Mouse (Mus musculus): Measurements from ENCODE around the gene Cc2d2b. TPM values are rescaled to one million over a fixed set of nuclear protein-coding genes. Genes with fewer than 3 reads are reported as not detected.

The Cc2d2b gene
- polyA plus RNA-seq, 1 experiment from 2014 or later, result 0.14 TPM

- H3K4me2 ChIP-seq (replicated peaks; ENCODE audit: low read depth), result no peak overlapping the region
- no peak overlapping the region for H3K27ac ChIP-seq (ENCODE audit: low read depth, low read length)
- H3K4me3 ChIP-seq (ENCODE audit: low read depth, low read length), result no peak overlapping the region
- H3K4me1 ChIP-seq (replicated peaks; ENCODE audit: control insufficient read depth, insufficient read depth, low read length), result no peaks in the 10 kb centered on the region
- H3K36me3 ChIP-seq (ENCODE audit: control insufficient read depth, insufficient read depth), result no peaks in the 10 kb centered on the region
- ATAC-seq, result no peak
- WGBS, result 63% methylated on average over 4 of the region's 4 CpGs
- H3K9me3 ChIP-seq (ENCODE audit: control insufficient read depth), result no peaks in the 10 kb centered on the region
- H3K9ac ChIP-seq (ENCODE audit: low read depth, low read length), result no peak overlapping the region
- no peak for TF ChIP-seq CTCF (IDR thresholded peaks at IDR 0.05; ENCODE audit: low read depth)
- no peaks in the 10 kb centered on the region for H3K27me3 ChIP-seq (replicated peaks; ENCODE audit: control insufficient read depth, insufficient read depth, low read length)
These were observed 20.3 kb upstream of the Cc2d2b start for GRCm38 (mm10) chr19:40728213-40728612.

DNA sequence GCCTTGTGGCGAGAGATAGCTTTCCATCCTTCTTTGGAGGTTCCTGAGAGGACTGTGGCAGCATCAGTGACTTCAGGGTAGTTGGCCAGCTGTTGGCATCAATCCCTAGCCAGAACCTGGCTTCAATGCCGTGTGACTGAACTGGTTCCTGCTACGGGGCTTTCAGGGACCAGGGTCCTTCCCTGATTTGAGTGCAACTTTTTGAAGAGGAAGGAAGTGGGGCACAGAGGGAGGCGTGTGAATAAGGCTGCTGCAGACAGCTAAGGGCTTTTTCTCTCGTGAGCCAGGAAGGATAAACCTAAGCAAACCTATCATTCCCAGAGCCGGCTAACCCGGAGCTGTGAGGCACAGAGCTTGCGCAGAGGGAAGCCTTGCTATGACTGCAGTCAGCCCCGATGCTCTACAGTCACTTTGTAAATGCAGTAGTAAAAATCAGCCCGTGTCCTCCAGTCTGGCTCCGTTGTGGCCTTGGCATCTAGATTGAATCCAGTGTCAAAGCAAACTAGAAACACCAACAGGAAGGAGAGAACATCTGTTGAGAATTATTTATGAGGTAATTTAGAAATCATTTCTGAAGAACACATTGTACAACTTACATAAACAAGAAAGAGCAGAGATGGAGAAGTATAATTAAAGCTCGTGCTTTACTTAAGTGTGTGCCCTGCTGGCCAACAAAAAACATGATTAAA is 19.7 kb upstream of the Cc2d2b start:
- Histone ChIP-seq H3K4me2 (replicated peaks; ENCODE audit: low read depth) (no peak overlapping the region), H3K27me3 (replicated peaks; ENCODE audit: control insufficient read depth, insufficient read depth, low read length) (no peaks in the 10 kb centered on the region), H3K36me3 (ENCODE audit: control insufficient read depth, insufficient read depth) (no peaks in the 10 kb centered on the region), H3K4me1 (replicated peaks; ENCODE audit: control insufficient read depth, insufficient read depth, low read length) (no peaks in the 10 kb centered on the region), H3K27ac (ENCODE audit: low read depth, low read length) (no peak overlapping the region), H3K4me3 (ENCODE audit: low read depth, low read length) (no peak overlapping the region), H3K9me3 (ENCODE audit: control insufficient read depth) (no peaks in the 10 kb centered on the region), H3K9ac (ENCODE audit: low read depth, low read length) (no peak overlapping the region)
- WGBS, result 56% methylated on average over 12 of the region's 12 CpGs
- TF ChIP-seq CTCF (IDR thresholded peaks at IDR 0.05; ENCODE audit: low read depth), result no peak
- ATAC-seq, result no peak

GRCm38 (mm10) chr19:40733409-40733808 is 15.1 kb upstream of the Cc2d2b start:
- 67% methylated on average over 10 of the region's 10 CpGs for WGBS
- H3K36me3 ChIP-seq (ENCODE audit: control insufficient read depth, insufficient read depth), result no peaks in the 10 kb centered on the region
- no peak for TF ChIP-seq CTCF (IDR thresholded peaks at IDR 0.05; ENCODE audit: low read depth)
- H3K4me3 ChIP-seq (ENCODE audit: low read depth, low read length), result no peak overlapping the region
- ATAC-seq, result no peak
- H3K9me3 ChIP-seq (ENCODE audit: control insufficient read depth), result no peaks in the 10 kb centered on the region
- no peaks in the 10 kb centered on the region for H3K4me1 ChIP-seq (replicated peaks; ENCODE audit: control insufficient read depth, insufficient read depth, low read length)
- no peak overlapping the region for H3K27ac ChIP-seq (ENCODE audit: low read depth, low read length)
- no peak overlapping the region for H3K9ac ChIP-seq (ENCODE audit: low read depth, low read length)
- H3K4me2 ChIP-seq (replicated peaks; ENCODE audit: low read depth), result no peak overlapping the region
- no peaks in the 10 kb centered on the region for H3K27me3 ChIP-seq (replicated peaks; ENCODE audit: control insufficient read depth, insufficient read depth, low read length)

- no peak overlapping the region for H3K27ac ChIP-seq (ENCODE audit: low read depth, low read length)
- H3K4me3 ChIP-seq (ENCODE audit: low read depth, low read length), result no peak overlapping the region
- H3K36me3 ChIP-seq (ENCODE audit: control insufficient read depth, insufficient read depth), result no peaks in the 10 kb centered on the region
- WGBS, result 73% methylated on average over 4 of the region's 4 CpGs
- H3K9ac ChIP-seq (ENCODE audit: low read depth, low read length), result no peak overlapping the region
- no peaks in the 10 kb centered on the region for H3K27me3 ChIP-seq (replicated peaks; ENCODE audit: control insufficient read depth, insufficient read depth, low read length)
- TF ChIP-seq CTCF (IDR thresholded peaks at IDR 0.05; ENCODE audit: low read depth), result no peak
- no peaks in the 10 kb centered on the region for H3K9me3 ChIP-seq (ENCODE audit: control insufficient read depth)
- no peak overlapping the region for H3K4me2 ChIP-seq (replicated peaks; ENCODE audit: low read depth)
- no peak for ATAC-seq
- no peaks in the 10 kb centered on the region for H3K4me1 ChIP-seq (replicated peaks; ENCODE audit: control insufficient read depth, insufficient read depth, low read length)
These were observed 14.7 kb upstream of the Cc2d2b start for GRCm38 (mm10) chr19:40733849-40734248.

DNA sequence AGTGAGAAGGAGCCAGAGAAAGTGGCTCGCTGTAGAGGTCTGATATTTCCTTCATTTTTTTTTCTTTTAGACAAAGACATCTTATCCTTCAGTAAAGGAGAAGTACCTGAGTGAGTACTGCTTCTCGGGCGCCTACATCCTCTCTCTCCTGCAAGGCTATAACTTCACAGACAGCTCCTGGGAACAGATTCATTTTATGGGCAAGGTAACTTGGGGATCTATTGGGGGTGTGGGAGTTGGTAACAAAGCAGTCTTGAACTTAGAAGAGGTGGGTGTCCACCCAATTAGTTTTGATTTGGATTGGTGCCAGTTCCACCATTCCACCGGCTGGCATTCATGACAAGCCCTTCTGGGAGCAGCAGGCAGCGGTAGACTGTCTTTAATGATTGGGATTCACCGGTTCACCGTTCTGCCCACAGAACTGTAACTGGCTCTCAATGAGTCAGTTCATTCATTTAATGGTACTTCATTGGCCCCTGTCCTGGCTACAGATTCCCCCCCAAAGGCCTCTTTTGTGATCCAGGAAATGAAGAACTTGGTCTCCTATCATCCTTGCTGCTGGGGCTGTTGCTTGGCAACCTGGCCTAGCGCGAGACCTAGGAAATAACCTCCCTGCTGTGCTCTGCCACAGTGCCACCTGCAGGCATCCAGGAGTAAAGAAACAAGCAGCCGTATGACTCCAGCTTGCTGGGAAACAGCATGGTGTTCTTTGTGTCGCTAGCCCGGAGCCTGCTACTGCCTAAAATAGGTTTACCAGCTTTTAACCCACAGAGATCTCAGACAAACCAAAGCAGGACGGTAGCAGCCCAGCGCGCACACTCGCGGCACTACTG is 11.7 kb upstream of the Cc2d2b start:
- Histone ChIP-seq H3K9ac (ENCODE audit: low read depth, low read length) (no peak overlapping the region), H3K4me2 (replicated peaks; ENCODE audit: low read depth) (peak overlapping the region; percentile 55; the same call in 1 of the 2 replicates), H3K9me3 (ENCODE audit: control insufficient read depth) (no peaks in the 10 kb centered on the region), H3K27me3 (replicated peaks; ENCODE audit: control insufficient read depth, insufficient read depth, low read length) (no peaks in the 10 kb centered on the region), H3K4me1 (replicated peaks; ENCODE audit: control insufficient read depth, insufficient read depth, low read length) (no peaks in the 10 kb centered on the region), H3K27ac (ENCODE audit: low read depth, low read length) (no peak overlapping the region), H3K4me3 (ENCODE audit: low read depth, low read length) (no peak overlapping the region), H3K36me3 (ENCODE audit: control insufficient read depth, insufficient read depth) (no peaks in the 10 kb centered on the region)
- WGBS, result 32% methylated on average over 17 of the region's 17 CpGs
- TF ChIP-seq CTCF (IDR thresholded peaks at IDR 0.05; ENCODE audit: low read depth), result peak; percentile 93
- ATAC-seq, result peak; percentile 85

DNA sequence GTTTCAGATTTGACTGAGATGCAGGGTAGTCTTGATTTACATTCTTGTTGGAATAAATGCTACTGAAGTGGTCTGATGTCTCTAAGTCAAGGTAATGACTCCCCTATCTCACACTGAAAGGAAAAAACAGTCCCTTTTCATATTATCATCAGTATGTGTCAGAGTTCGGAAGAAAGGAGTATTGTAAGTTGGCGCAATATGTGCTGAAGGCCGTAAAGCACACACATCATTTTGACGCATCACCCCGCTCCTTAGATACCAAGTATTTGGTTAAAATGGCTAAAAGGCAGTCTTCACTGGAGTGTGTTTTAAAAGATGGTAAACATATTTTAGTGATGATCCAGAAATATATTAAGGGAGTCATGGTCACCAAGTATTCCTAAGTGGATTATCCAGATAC is 10.9 kb upstream of the Cc2d2b start:
- Histone ChIP-seq H3K4me1 (replicated peaks; ENCODE audit: control insufficient read depth, insufficient read depth, low read length) (no peaks in the 10 kb centered on the region), H3K4me2 (replicated peaks; ENCODE audit: low read depth) (peak overlapping the region; percentile 55; the same call in 1 of the 2 replicates), H3K9ac (ENCODE audit: low read depth, low read length) (no peak overlapping the region), H3K4me3 (ENCODE audit: low read depth, low read length) (no peak overlapping the region), H3K36me3 (ENCODE audit: control insufficient read depth, insufficient read depth) (no peaks in the 10 kb centered on the region), H3K9me3 (ENCODE audit: control insufficient read depth) (no peaks in the 10 kb centered on the region), H3K27ac (ENCODE audit: low read depth, low read length) (no peak overlapping the region), H3K27me3 (replicated peaks; ENCODE audit: control insufficient read depth, insufficient read depth, low read length) (no peaks in the 10 kb centered on the region)
- 78% methylated on average over 5 of the region's 5 CpGs for whole genome bisulfite sequencing
- TF ChIP-seq CTCF (IDR thresholded peaks at IDR 0.05; ENCODE audit: low read depth), result no peak
- no peak for ATAC-seq
